Mouse (Mus musculus): ENCODE results near the gene Kcnmb1. TPM values are rescaled to one million over a fixed set of nuclear protein-coding genes. Genes with fewer than 3 reads are reported as not detected.

Kcnmb1 gene
- polyA plus RNA-seq, 1 experiment from 2014 or later: not detected

DNA sequence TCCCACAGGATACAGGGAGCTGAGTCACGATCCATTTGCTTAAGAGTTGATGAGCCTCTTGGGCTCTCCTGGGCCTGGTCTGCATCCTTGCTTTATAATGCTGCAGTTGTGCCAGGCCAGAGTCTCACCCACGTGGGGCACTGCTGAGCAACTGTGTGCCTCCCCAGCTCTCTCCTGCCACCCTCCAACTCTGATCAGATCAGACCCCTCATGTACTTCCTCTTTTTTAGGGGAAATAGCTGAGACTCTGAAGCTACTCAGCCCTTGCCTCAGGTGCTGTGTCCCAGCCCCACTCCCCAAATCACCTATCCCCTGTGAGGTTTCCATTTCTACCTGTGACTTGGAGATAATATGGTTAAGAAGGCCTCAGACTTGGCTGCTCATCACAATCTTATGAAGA is 2.6 kb downstream of the Kcnmb1 start:
- no peak for ATAC-seq
- POLR2A ChIA-PET: no interaction called here

DNA sequence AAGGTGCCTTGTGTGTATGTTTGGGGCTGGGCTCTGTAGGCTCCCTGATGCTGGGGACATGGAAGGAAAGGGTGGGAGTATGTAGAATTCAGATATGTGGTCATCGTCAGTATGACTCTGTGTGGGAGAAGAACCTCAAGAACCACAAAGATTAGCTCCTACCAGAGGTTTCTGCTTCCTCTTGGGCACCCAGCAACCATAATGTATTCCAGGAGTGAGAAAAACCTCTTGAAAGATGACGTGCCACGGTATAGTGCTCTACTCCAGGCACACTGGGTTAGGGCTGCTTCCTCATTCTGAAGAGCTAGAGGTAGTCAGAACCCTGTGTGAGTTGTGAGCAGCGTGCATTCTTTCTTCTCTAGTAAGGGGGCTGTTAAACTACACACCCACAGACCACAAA is 4.9 kb downstream of the Kcnmb1 start:
- in situ Hi-C loops (cut with MboI; ENCODE audit: low pct_unique_long_range_greater_than_20kb): loop anchor here (25.0 kb wide), 1 partner anchor 245 kb away; the partner anchor contains the start of gene Foxi1
- peaks cover 7% of the 10 kb centered on the region for H3K27me3 ChIP-seq
- no peak for TF ChIP-seq CTCF (IDR thresholded peaks at IDR 0.05)
- no peak for DNase-seq (ENCODE audit: low read depth, low spot score)
- POLR2A ChIA-PET: no interaction called here
- no peak for ATAC-seq
- CTCF ChIA-PET: interaction anchor here (1.1 kb wide), 1 partner anchor 12 kb away, joined by 3 read pairs; no protein-coding TSS in a partner anchor

More for the DNA sequence above, 2.6 kb downstream of the Kcnmb1 start:
- H3K27me3 ChIP-seq: peaks cover 7% of the 10 kb centered on the region
- CTCF ChIA-PET: no interaction called here
- TF ChIP-seq CTCF (IDR thresholded peaks at IDR 0.05): no peak
- DNase-seq (ENCODE audit: low read depth, low spot score): no peak
- in situ Hi-C loops (cut with MboI; ENCODE audit: low pct_unique_long_range_greater_than_20kb): loop anchor here (25.0 kb wide), 1 partner anchor 247 kb away; the partner anchor contains the start of gene Foxi1

DNA sequence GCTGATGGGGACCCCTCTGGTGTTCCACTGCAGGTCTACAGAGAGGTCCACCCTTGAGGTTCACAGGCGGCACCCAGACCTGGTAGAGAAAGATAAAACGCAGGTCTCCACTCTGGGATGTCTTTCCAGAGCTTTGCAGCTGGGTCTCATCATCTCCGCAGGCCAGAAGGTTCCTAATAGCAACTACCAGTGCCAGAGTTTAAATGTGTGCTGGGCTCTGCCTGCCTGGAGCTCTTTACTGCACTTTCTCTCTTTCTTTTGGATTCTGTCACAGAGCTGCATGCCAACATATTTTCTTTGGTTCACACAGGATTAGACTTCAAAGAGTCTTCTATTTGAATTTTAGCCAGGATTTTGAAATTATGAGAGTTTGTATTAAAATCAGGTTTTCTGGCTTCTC is 6.4 kb downstream of the Kcnmb1 start:
- no peak for ATAC-seq
- no peak for TF ChIP-seq CTCF (IDR thresholded peaks at IDR 0.05)
- ChIA-PET CTCF (interaction anchor here (1.4 kb wide), 1 partner anchor 34 kb away, joined by 3 read pairs; no protein-coding TSS in a partner anchor), POLR2A (no interaction called here)
- no peak for DNase-seq (ENCODE audit: low read depth, low spot score)
- in situ Hi-C loops (cut with MboI; ENCODE audit: low pct_unique_long_range_greater_than_20kb): loop anchor here (25.0 kb wide), 1 partner anchor 243 kb away; the partner anchor contains the start of gene Foxi1
- peaks cover 4% of the 10 kb centered on the region for H3K27me3 ChIP-seq

DNA sequence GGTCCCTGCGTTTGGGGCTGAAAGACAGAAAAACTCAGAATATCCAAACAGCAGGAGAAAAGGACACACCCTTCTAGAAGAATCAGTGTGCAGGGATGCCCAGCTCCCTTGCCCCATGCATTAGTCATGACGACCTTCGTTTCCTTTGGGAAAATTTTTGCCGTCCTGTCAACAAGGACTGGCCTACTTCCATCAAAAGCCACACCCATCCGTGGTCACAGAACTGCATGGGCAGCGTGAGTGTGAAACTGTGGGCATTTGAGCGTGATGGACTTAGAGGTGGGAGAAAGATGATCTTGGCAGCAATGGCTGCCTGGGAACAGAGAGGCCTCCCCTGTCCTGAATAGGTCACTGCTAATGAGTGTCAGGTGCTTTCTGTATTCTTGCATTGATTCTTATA is 9.3 kb downstream of the Kcnmb1 start:
- CTCF ChIA-PET: no interaction called here
- DNase-seq (ENCODE audit: low read depth, low spot score) (no peak), ATAC-seq (no peak)
- no peak for TF ChIP-seq CTCF (IDR thresholded peaks at IDR 0.05)
- H3K27me3 ChIP-seq: peaks cover 14% of the 10 kb centered on the region
- in situ Hi-C loops (cut with MboI; ENCODE audit: low pct_unique_long_range_greater_than_20kb): loop anchor here (25.0 kb wide), 1 partner anchor 240 kb away; the partner anchor contains the start of gene Foxi1
- POLR2A ChIA-PET: no interaction called here

DNA sequence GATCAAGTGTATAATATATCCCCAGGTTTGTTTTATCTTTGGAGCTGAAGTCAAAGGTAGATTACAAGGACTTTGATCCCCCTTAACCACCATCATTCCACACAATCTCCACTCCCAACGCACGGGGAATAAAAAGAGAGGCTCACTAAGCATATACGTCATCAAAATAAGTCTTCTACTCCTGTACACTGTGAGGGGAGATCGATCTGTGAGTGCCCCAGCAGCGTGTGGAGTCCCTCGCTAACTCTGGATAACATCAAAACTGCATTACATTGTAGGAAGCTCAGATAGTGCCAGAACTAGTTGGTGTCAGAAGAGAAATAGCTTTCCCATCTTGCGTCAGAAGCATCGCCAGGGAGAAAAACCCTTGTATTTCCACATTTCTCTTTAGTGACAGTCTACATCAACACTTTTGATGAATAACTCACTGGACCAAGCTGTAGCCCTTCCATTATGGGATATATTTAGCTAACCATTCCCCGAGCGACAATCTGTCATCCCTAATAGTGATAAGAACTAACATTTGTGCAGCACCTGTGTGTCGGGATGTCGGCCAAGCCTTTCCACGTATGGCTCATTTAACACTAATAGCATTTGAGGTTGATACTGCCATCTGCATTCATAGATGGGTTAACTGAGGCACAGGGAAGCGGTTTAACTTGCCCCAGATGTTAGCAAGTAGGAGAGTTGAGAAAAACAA is 11.7 kb downstream of the Kcnmb1 start:
- ChIA-PET CTCF (no interaction called here), POLR2A (no interaction called here)
- ATAC-seq: no peak
- no peak for TF ChIP-seq CTCF (IDR thresholded peaks at IDR 0.05)
- DNase-seq (ENCODE audit: low read depth, low spot score): no peak
- in situ Hi-C loops (cut with MboI; ENCODE audit: low pct_unique_long_range_greater_than_20kb): loop anchor here (25.0 kb wide), 1 partner anchor 238 kb away; the partner anchor contains the start of gene Foxi1
- H3K27me3 ChIP-seq: peaks cover 22% of the 10 kb centered on the region

DNA sequence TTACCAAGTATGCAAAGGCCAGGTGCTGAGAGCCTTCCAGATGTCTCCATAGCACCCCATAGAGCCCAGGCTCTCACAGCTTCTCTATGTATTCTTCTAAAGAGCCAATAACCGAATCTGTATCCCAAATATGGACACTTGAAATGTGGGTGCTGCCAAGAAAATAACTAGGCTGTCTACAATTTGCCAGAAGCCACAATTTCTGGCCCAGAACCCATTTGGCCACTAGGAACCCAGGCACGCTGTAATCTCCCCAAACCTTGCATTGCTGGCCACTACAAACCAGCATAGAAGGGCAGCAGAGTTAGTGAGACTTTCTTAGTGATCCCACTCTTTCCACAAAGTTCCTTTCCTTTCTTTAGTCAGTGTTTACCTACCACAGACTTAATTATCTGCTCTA is 12.3 kb downstream of the Kcnmb1 start:
- DNase-seq (ENCODE audit: low read depth, low spot score) (no peak), ATAC-seq (no peak)
- TF ChIP-seq CTCF (IDR thresholded peaks at IDR 0.05): no peak
- in situ Hi-C loops (cut with MboI; ENCODE audit: low pct_unique_long_range_greater_than_20kb): no loop called here
- POLR2A ChIA-PET: no interaction called here
- peaks cover 26% of the 10 kb centered on the region for H3K27me3 ChIP-seq
- CTCF ChIA-PET: no interaction called here

DNA sequence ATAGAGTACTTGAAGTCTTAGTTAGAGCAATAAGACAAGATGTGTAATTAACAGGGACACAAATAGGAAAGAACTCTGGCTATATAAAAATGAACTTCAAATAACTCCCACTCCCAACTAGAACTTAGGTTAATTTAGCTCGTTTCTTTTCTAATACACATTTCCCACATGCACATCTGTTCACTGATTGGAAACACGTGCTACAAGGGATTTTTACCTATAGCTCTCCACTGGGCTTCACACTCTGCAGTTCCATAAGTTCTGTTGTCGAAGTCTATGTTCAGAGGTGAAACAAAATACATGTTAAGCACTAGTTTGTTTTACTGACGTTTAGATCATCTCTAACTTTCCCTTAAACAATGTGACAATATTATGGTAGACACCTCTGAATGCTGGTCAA is 17.3 kb downstream of the Kcnmb1 start:
- no peak for DNase-seq (ENCODE audit: low read depth, low spot score)
- in situ Hi-C loops (cut with MboI; ENCODE audit: low pct_unique_long_range_greater_than_20kb): no loop called here
- peaks cover 26% of the 10 kb centered on the region for H3K27me3 ChIP-seq
- no peak for ATAC-seq
- CTCF ChIA-PET: interaction anchor here (0.9 kb wide), 1 partner anchor 12 kb away, joined by 3 read pairs; no protein-coding TSS in a partner anchor
- POLR2A ChIA-PET: no interaction called here
- TF ChIP-seq CTCF (IDR thresholded peaks at IDR 0.05): no peak

DNA sequence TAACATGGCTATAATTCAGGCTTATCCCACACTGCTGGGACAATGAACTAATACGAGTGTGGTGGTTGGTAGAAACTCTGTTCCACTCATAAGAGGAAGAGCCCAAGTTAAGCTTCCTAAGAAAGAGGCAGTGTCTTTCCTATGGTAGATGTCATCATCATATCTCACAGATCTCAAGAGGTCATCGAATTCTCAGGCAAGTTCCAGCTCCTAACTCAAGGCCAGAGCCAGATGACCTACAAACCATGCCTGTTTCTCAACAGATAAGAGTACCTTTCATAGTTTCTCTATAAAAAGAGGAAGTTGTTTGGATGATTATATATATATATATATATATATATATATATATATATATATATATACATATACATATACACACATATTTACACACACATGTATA is 23.7 kb downstream of the Kcnmb1 start:
- in situ Hi-C loops (cut with MboI; ENCODE audit: low pct_unique_long_range_greater_than_20kb): no loop called here
- ChIA-PET POLR2A (interaction anchor here (1.0 kb wide), 1 partner anchor 19 kb away, joined by 4 read pairs; no protein-coding TSS in a partner anchor), CTCF (no interaction called here)
- H3K27me3 ChIP-seq: peaks cover 10% of the 10 kb centered on the region
- TF ChIP-seq CTCF (IDR thresholded peaks at IDR 0.05): no peak
- DNase-seq (ENCODE audit: low read depth, low spot score) (no peak), ATAC-seq (no peak)

DNA sequence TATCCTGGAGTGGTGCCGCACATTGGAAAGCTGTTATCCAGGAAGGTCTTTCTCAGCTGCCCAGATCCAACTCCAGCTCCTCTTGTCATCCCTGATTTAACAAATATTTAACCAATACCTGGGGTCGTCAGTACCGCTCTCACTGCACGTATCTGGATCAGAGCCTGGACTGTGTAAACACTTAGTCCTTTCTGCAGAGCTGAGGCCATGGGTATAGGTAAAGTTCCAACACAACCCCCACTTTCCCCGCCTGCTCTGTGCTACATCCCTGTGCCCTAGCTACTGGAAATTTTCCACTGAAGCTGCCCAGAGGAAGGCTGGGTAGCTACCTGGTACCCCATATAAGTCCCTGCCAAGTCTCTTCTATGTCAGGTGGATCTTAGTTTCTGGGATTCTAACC is 27.2 kb downstream of the Kcnmb1 start:
- no peak for ATAC-seq
- peaks cover 31% of the 10 kb centered on the region for H3K27me3 ChIP-seq
- no peak for TF ChIP-seq CTCF (IDR thresholded peaks at IDR 0.05)
- CTCF ChIA-PET: interaction anchor here (1.2 kb wide), 2 partner anchors 9 to 11 kb away, joined by 3 read pairs; no protein-coding TSS in a partner anchor
- POLR2A ChIA-PET: interaction anchor here (0.5 kb wide), 1 partner anchor 1653 kb away, joined by 4 read pairs; no protein-coding TSS in a partner anchor
- in situ Hi-C loops (cut with MboI; ENCODE audit: low pct_unique_long_range_greater_than_20kb): no loop called here
- DNase-seq (ENCODE audit: low read depth, low spot score): no peak

DNA sequence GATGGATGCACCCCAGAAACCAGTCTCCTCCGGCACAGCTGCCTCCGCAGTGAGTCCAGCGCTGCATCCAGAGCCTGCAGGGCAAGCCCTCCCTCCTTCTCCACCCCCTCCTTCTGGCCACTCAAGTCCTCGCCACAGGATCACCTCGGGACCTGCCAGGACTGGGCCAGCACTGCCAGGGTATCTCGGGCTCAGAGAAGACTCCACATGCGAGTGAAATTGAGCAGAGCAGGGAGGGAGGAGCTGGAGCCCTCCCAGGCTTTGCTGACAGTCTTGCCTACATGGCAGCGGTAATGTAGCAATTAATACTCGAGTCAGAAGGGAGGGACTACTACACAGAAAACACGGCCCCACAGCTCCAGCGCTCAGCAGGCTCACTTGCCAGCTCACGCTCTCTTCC is 30.1 kb downstream of the Kcnmb1 start, which contains the start of gene Kcnip1:
TSS of gene Kcnip1 (minus strand) at position 215 of the 400 bp plus-strand sequence.
- H3K27me3 ChIP-seq: peaks cover 35% of the 10 kb centered on the region
- ATAC-seq: no peak
- CTCF ChIA-PET: no interaction called here
- in situ Hi-C loops (cut with MboI; ENCODE audit: low pct_unique_long_range_greater_than_20kb): no loop called here
- POLR2A ChIA-PET: no interaction called here
- TF ChIP-seq CTCF (IDR thresholded peaks at IDR 0.05): no peak
- DNase-seq (ENCODE audit: low read depth, low spot score): no peak

DNA sequence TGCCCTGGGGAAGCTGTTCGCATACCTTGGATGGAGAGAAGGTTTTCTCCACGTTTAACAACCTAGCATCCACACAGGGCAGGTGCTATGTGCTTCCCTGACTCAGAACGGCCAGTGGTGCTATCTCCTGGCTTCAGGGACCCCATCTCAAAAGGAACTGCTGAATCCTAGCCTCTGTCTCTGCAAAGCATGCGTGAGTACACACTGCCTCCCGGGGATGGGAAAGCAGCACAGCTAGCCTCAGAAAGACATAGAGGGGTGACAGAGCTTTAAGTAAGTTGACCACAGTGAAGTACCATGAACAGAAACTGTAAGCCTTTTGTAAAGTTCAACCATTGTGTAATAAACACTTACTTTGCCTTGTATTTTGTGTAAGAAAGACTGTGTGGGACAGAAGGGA is 30.7 kb downstream of the Kcnmb1 start:
- in situ Hi-C loops (cut with MboI; ENCODE audit: low pct_unique_long_range_greater_than_20kb): no loop called here
- TF ChIP-seq CTCF (IDR thresholded peaks at IDR 0.05): no peak
- ChIA-PET CTCF (no interaction called here), POLR2A (no interaction called here)
- ATAC-seq (no peak), DNase-seq (ENCODE audit: low read depth, low spot score) (no peak)
- peaks cover 35% of the 10 kb centered on the region for H3K27me3 ChIP-seq

Data from Patski (cell line).